Mouse (Mus musculus): Measurements from ENCODE around the gene Hcar2.

Gene Hcar2

DNA sequence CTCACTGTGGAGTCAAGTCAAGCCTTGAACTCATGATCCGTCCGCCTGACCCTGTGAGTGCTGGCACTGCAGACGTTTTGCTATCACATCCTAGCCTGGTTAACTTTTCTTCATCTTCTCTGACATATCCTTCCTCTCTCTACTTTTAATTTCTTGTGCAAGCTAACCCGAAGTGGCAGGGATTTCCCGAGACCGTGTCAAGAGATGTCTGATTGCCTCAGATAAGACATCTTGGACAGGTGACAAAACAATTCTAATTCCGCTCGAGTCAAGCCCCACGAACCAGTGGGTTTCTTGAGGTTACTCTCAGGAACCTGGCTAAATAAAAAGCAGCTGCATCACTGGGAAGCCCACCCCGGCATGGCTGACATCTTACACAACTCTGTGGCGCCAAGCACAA, 6.5 kb downstream of the Hcar2 start:
- no peak for DNase-seq

DNA sequence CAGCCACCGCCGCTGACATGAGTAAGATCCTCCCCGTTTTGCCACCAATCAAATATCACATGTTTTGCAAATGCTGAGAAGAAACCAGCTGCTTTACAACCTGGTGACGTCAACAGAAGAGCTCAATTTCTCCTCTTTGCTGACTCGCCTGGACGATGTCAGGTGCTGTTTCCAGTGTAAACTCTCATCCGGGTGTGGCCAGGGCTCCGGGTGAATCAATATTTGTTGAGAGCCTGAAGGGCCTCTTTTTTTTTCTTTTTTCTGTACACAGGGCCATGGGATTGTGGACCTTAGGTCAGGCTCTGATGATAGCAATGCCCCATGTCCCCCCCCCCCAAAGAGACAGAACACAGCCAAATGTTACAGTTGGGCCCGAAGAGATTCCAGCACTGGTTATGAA, 10.8 kb downstream of the Hcar2 start:
- peak in 1 of 2 experiments; percentile 18 for DNase-seq

DNA sequence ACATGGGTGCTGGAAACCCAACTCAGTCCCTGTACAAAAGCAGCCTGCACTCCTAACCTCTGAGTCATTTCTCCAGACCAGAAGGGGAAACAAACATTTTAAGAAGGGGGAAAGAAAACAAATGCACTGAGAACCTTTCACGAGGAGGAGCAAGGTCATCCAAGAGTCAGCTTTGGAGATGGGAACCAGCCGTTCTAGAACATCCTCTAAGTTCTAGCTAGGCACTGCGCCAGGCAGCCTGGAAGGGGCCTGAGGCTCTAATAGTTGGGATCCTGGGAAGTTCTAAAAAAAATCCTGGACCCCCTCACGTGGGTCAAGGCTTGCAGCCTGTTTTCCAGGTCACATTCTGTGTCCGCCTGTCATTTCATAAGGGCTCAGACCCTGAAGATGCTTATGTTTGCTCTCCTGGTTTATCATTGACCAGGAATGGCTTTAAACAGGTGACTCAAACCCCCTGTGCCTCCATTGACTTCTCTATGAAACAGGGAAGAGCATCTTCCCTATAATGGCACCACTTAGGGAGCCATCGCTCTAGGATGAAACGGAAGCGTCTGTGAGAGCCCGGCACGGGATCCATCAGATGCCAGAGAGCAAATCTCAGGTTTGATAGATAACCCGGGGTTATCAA, 11.3 kb downstream of the Hcar2 start:
- peak; percentile 49 to 54 for DNase-seq

DNA sequence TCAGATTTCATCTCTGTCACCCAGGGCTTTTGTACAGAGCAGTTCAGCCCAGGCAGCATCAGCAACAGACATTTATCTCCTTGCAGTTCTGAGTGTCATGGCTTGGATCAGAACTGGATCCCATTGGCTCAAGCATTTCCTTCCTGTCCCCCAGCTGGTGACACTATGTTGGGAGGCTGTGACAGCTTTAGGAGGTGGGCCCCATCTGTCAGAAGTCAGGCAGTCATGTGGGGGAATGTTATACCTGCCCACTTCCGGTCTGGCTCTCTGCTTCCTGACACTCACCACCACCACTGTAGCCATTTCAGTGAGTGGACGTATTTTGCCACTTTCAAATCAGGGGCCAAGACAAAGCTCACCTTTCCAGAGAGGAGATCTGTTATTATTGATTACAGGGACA, 13.9 kb downstream of the Hcar2 start:
- DNase-seq = peak; percentile 33

DNA sequence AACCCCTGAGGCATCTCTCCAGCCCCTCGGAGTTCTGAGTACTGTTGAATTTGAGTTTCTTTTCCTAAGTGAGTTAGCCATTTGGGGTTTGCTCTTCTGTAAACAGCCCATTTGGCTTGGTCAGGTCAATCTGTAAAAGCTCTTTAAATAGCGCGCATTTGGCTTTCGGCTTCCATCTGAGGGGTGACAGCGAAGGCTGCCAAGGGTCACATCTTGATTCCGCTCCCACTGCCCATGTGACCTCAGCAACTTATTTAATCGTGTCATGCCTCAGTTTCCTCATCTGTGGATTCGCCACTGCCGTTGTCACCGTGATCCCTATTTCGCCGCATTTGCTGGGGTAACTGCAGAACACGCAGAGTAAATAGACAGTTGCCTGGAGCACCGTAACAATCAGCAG, 21.0 kb downstream of the Hcar2 start:
- peak in 1 of 2 experiments; percentile 28 for DNase-seq

GRCm38 (mm10) chr5:123843816-123844215, 21.5 kb downstream of the Hcar2 start:
- no peak for DNase-seq

GRCm38 (mm10) chr5:123842935-123843282, 22.4 kb downstream of the Hcar2 start:
- DNase-seq = no peak

DNA sequence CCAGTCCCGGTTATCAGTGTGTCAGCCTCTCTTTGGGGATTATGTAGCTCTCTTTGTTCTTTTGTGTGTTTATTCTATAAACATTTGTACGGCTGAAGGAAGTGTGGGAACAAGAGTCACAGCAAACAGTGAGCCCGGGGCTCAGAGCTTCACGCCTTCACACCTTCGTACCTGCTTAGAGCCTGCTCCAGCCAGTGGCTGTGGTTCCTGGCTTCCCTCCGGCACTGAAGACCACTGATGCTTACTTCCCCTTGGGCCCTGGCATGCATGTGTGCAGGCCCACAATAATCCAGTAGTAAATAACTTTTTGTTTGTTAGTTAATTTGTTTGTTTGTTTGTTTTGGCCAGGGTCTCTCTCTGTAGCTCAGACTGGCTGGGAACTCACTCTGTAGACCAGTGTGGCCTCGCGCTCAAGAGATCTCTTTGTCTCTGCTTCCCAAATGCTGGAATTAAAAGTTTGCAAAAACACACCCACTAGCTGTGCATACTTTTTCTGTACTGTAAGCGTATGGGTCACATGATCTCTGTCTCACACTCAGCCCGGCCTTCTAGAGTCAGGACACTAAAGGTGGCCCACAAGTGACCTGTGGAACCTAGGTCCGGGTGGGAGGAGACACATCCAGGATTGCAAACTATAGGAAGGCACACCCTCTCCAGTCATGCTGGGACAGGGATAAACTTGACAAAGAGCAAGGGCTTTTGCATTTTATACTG, 22.9 kb downstream of the Hcar2 start:
- no peak for DNase-seq

- DNase-seq = no peak
Observed at GRCm38 (mm10) chr5:123837371-123837770, 27.9 kb downstream of the Hcar2 start.

DNA sequence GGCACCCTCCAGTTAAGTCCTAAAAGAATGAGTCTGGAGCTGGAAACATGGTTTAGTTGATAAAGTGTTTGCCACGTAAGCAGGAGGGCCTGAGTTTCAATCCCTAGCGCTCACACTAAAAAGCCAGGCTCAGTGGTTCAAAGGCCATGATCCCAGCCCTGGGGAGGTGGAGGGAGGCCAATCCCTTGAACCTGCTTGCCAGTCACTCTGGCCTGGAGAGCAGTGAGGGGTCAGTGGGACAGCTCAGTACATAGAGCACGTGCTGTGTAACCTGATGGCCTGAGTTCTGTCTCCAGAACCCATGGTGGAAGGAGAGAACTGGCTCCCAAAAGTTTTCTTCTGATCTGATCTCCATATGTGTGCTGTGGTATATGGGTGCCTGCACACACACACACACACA, 30.5 kb downstream of the Hcar2 start:
- peak; percentile 31 to 43 for DNase-seq

- no peak for DNase-seq
Observed at GRCm38 (mm10) chr5:123832309-123832708, 33.0 kb downstream of the Hcar2 start.

DNA sequence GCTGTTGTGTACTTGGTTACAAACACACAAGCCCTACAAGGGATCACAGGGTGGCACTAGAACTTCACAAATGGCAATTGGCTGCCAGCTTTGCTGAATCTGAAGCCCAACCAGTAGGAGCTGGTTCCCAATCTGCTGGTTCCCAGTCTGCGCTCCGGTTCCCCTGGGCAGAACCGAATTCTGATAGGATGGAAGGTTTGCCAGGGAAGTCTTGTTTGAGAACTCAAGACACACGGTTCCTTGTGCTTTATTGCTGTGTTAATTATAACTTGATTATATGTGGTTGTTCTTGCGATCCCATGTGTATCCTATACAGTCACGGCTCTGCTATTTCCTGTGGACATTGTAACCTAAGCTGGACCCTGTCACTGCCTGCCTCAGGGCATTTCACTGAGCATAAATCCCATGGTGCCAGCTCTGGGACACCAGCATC, 37.6 kb downstream of the Hcar2 start:
- DNase-seq = peak; percentile 62 to 72

- DNase-seq = no peak
Observed at GRCm38 (mm10) chr5:123822706-123823105, 42.6 kb downstream of the Hcar2 start.

- peak in 1 of 2 experiments; percentile 24 for DNase-seq
Observed at GRCm38 (mm10) chr5:123821264-123821571, 44.1 kb downstream of the Hcar2 start.

DNA sequence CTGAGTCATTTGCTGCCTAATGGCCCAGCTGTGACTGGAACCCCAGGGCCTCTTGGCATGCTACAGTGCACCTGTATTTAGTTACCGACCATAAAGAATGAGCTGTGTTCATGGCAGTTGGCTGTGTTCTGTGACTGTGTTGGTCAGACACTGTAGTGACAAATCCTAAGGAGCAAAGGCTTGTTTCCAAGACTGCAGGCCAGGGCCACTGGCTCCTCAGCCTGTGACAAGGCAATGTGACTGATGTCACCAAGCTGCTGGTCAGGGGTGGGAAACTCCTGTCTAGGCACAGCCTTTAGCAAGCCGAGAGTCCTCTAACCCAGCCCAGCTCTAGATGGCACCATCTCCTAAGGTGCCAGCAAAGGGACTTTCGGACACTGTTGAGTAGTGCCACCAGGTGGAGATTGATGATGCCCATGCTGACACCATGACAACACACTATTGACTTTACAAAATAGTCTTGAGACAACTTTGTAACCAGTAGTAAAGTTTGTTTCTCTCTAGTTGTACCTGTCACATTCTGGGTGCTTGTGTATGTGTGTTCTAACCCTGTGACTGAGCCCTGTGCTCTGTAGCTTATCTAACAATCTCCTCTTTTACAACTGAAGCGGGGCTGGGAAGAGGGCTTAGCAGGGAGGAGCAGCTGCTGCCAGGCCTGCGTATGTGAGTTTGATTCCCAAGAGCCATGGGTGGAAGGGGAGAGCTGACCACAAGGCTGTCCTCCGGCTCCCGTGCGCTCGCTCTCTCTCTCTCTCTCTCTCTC, 44.6 kb downstream of the Hcar2 start:
- DNase-seq = peak; percentile 46 to 59

DNA sequence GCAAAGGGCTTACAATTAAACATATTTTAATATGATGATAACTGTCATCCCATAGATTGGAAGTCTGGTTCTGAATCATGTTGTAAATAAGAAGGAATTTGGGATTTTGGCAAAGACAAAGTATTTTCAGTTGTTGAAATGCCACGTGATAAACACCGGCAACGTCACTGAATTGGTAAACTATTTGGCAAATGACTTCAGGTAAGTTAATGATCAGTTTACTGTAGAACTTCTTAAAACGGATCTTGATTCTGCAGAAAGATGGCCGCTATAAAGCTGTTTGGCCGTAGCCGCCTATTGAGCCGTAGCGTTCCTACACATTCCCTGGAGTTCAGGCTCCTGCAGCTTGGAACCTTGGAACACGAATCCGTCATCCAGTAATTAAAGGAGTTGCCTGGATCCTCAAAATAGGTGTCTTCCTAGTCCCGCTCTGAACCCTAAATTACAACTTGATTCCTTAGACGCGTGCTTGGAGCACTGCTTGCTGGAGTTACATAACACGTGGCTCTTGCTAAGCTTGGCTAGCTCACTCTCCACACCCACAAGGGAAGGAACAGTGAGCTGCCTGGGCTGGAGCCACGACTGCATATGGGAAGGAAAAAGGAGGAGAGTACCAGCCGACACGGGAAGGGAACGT, 46.2 kb downstream of the Hcar2 start:
- DNase-seq = peak; percentile 73 to 85

- no peak for DNase-seq
Observed at GRCm38 (mm10) chr5:123816891-123817290, 48.4 kb downstream of the Hcar2 start.
